Mouse (Mus musculus): ENCODE measurements at regions not wholly inside any gene's neighbourhood (a gene's known extent, or its start where the extent isn't known, plus 50 kb on each side); places are given as distances from the start of the nearest gene placed in this dataset.

- DNase-seq (ENCODE audit: extremely low spot score, low spot score): no peak
These were observed 237.9 kb downstream of the Cbln4 start for GRCm38 (mm10) chr2:171805376-171805775.

DNA sequence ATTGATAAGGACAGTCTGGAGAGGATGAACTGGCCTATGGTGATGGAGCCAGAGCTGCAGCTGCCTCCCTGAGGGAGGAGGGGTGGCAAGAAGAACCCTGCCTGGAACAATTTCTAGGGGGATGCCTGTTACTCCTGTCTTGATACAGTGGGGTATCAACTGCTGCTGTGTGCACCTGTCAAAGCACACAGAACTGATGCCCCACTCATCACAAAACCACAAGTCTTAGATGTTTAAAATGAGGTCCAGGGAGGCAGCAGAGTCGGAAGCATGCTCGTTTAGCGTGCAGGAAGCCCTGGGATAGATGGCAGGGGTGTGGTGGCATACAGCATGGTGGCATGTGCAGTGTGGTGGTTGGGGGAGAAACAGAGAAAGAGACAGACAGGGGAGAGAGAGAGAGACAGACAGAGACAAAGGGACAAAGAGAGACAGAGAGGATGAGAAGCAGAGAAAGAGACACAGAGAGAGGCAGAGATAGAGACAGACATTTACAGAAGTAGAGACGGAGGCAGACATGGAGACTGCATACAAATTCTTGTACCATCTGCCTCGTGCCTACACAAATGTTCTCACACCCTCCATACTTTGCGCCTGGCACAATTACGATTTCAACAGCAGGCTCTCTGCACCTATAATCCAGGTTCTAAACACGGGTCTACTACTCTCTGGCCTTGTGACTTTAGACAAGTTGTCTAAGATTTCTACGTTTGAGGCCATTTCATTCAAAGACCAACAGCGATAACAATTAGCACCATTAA, 242.6 kb downstream of the Cbln4 start:
- DNase-seq (ENCODE audit: extremely low spot score, low spot score): no peak

DNA sequence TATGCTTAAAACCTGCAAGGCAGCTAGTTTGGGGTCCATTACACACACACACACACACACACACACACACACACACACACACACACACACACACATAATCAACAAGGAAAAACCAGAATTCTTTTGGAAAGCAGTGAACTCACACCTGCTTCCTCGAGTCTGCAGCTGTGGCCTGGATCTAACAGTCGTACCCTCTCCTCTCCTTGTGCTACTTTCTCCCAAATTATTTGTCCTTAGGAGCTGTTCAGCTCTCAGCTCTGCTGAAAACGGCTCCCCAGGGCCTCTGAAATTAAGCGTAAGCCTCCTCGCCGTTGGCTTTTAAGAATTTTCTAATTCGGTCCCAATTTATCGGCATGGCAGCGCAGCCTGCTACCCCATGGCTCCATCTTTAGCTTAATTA, 243.9 kb downstream of the Cbln4 start:
- DNase-seq (ENCODE audit: extremely low spot score, low spot score): no peak

GRCm38 (mm10) chr2:171790686-171791085, 252.6 kb downstream of the Cbln4 start:
- peak; percentile 18 for DNase-seq (ENCODE audit: extremely low spot score, low spot score)

- DNase-seq (ENCODE audit: extremely low spot score, low spot score): no peak
These were observed 276.9 kb downstream of the Cbln4 start for GRCm38 (mm10) chr2:171766193-171766930.

GRCm38 (mm10) chr2:171765071-171765470, 278.2 kb downstream of the Cbln4 start:
- no peak for DNase-seq (ENCODE audit: extremely low spot score, low spot score)

GRCm38 (mm10) chr2:171753502-171753901, 289.8 kb downstream of the Cbln4 start:
- no peak for DNase-seq (ENCODE audit: extremely low spot score, low spot score)

DNA sequence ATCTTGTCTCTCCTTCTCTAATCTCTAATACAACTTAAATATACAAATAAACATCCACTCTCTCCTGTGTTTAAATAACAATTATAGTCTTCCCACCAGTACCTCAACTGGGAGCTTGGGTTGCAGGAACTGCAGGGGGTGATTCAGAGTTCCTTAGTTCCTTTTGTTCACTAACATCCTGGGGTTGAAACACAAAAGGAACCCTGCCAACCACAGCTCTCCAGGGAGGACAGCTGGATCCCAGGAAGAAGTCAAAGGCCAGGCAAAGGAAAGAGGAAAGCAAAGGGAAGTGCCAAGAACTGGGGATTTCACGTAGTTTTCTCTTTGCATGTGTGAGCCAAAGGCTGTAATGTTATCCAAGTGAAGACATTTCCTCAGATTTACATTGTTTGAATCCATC, 296.1 kb downstream of the Cbln4 start:
- DNase-seq (ENCODE audit: extremely low spot score, low spot score): no peak

DNA sequence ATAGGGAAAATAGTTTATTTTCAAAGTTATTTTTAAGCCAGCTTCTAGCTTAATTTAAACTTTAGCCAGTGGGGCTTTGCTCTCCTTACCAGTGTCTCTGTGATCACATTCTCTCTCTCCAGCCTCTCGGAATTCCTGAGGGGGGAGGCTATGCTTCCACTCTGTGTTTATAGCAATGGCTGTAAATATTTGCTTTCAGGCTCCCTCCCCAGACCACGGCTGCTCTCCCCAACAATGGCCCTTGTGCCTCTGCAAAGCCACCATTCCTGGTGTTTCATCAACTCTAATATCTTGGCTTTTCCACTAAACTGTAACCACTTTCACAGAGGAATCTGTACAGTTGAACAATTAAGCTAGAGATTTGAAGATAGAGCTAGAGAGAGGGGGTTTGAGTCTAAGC, 300.2 kb downstream of the Cbln4 start:
- no peak for DNase-seq (ENCODE audit: extremely low spot score, low spot score)

DNA sequence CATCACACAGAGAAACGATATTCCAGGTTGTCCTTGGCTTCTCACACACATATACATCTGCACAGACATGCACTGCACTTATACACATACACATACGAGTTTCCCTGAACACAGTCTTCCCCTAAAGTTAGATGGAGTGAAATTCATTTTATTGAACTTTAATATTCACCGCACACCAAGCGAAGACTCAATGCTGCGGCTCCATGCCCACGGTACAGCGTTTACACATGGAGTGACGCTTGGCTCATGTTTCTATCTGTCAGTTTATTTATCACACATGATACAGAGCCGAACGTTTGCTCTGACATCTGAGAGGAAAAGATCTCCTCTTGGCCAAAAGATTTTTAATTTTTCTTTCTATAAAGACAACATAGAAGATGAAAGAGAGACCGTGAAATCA, 300.6 kb downstream of the Cbln4 start:
- no peak for DNase-seq (ENCODE audit: extremely low spot score, low spot score)

- DNase-seq (ENCODE audit: extremely low spot score, low spot score): no peak
These were observed 305.5 kb downstream of the Cbln4 start for GRCm38 (mm10) chr2:171737761-171738160.

GRCm38 (mm10) chr2:171735061-171735490, 308.2 kb downstream of the Cbln4 start:
- peak; percentile 36 for DNase-seq (ENCODE audit: extremely low spot score, low spot score)

GRCm38 (mm10) chr2:171734634-171734987, 308.7 kb downstream of the Cbln4 start:
- peak; percentile 44 for DNase-seq (ENCODE audit: extremely low spot score, low spot score)

- DNase-seq (ENCODE audit: extremely low spot score, low spot score): no peak
These were observed 309.2 kb downstream of the Cbln4 start for GRCm38 (mm10) chr2:171733965-171734633.

DNA sequence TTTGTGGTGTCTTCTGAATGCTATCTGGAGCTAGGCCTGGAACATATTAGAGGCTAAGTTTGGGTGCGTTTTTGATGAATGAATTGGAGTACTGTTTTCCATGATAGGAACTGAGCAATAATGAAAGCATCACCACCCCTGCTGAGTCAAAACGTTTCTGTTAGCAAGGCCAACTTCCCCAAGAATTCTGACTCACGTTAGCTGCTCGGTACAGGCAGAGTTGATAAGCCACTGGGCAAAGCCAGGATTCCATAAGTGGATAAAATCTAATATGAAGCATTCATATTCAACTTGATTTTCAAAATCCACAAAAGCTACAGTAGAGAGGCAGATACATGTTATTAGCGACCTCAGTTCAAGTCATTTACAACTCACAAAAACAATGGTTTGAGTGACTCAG, 324.0 kb downstream of the Cbln4 start:
- DNase-seq (ENCODE audit: extremely low spot score, low spot score): no peak

DNA sequence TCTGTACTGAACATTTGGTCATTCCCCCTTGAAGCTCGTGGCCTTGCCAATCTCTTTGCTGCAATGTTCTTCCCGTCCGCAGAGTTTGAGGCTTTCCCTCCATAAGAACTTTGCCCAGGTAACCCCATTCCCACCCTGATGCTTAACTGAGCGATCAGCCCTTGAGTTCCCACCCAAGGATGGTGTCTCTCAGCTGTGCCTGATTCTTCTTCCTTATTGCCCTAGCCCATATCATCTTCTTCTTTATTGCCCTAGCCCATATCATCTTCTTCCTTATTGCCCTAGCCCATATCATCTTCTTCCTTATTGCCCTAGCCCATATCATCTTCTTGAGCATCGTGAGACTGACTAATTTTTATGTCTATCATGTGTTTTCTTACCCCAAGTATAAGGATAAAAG, 324.4 kb downstream of the Cbln4 start:
- DNase-seq (ENCODE audit: extremely low spot score, low spot score): no peak

DNA sequence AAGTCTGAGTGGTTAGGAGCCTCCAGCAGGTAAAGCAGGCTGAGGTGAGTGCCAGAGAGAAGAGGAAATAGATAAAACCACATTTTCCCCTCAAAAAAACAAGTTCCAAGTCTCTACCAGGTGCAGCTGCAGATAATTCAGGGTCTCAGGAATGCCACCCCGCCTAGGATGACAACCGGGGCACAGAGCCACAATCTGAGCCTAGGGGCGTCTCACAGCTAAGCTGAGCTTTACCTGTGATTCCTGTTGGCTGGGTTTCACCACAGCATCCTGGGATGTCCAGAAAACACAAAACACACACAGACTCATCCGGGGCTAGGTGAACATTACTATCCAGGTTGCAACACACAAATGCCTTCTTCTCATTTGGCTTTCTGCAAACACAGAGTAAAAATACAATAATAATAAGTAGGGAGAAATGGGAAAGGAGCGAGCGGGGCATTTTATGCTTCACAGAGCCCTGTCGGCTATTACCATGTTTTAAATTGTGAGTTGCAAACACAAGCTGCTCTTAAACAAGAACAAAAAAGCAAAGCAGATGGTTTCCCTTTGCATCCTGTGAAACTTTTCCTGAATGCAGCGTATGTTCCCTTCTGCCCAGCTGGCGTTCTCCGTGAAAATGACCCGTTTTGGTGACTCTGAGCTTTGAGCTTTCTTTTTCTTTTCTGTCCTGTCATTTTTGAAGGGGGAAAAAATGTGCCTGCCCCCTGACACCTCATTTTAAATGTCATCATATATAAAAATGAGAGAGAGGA, 330.3 kb downstream of the Cbln4 start:
- no peak for DNase-seq (ENCODE audit: extremely low spot score, low spot score)

- DNase-seq (ENCODE audit: extremely low spot score, low spot score): no peak
These were observed 349.7 kb downstream of the Cbln4 start for GRCm38 (mm10) chr2:171693526-171693925.

DNA sequence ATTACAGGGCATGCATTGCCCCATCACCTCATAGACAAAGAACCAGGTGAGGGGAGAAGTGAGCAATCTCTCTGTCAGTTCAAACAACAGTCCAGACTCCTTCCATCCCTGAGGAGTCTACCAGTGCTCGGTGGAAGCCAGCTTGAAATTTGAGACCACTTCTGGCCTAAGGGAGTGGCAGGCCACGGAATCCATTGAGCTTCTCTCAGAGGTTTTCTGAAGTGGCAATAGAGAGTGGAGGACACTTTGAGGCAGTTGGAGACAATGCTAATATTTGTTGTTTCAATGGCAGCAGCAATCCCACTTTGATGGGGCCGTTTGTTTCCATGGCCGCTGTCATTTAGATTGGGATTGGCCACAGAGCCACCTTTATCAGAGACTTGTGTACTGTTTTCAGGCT, 352.5 kb downstream of the Cbln4 start:
- DNase-seq (ENCODE audit: extremely low spot score, low spot score): no peak

- DNase-seq (ENCODE audit: extremely low spot score, low spot score): no peak
These were observed 354.2 kb downstream of the Cbln4 start for GRCm38 (mm10) chr2:171689102-171689501.

- DNase-seq (ENCODE audit: extremely low spot score, low spot score): no peak
These were observed 365.3 kb downstream of the Cbln4 start for GRCm38 (mm10) chr2:171677998-171678397.

GRCm38 (mm10) chr2:171677128-171677527, 366.1 kb downstream of the Cbln4 start:
- DNase-seq (ENCODE audit: extremely low spot score, low spot score): no peak

Data from neural tube, embryonic 10.5 days (tissue).